ENCODE assay signal across 18 mouse cellular contexts in the genomic region with DNA sequence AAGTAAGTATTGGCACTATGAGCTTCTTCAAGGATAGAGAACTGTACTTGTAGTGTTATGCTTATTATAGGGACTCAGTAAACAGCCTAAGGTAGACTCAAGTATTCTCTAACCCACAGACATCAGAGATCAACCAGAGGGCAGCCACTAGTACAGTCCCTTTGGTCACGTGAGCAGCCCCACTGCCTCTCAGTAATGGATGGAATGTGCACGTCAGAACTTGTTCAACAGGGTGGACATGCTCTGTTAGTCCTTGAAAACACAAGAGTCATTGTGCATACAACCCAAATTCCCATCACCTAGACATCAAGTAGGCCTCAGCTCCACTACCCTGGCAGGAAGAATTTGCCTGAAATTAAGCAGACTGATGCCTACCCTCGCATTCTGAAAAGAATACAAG. TPM values are rescaled to one million over a fixed set of nuclear protein-coding genes. Genes with fewer than 3 reads are reported as not detected.
DNase-seq lines count a peak whose midpoint lies in the region; ATAC-seq and TF ChIP-seq lines count a peak whose summit lies in the region.
"Had no signal": no experiment of that assay in that cellular context is flagged by ENCODE, and none has a peak within 500 bp of the region (broad histone marks: within the 10 kb centered on the region; RNA-seq: fewer than 3 reads in every experiment).

No protein-coding gene starts in this region.

- 0 out of 2 replicates have a peak overlapping the region, but pooled peaks have one; percentile 6 for H3K27ac ChIP-seq in liver, embryonic 16.5 days (ENCODE audit: low read length)
- H3K27ac ChIP-seq in liver, postnatal 0 days (ENCODE audit: low read depth), result no peak overlapping the region
- no peak overlapping the region for H3K27ac ChIP-seq in hindbrain, embryonic 16.5 days (ENCODE audit: low read depth, low read length)
- H3K27ac ChIP-seq: embryonic facial prominence, embryonic 15.5 days; forebrain, embryonic 12.5 days; hindbrain, embryonic 15.5 days; layer of hippocampus, adult 2 months; liver, embryonic 12.5 days; midbrain, embryonic 10.5 days; stomach, embryonic 15.5 days had no signal

- no peaks in the 10 kb centered on the region for H3K36me3 ChIP-seq in liver, embryonic 16.5 days (ENCODE audit: control insufficient read depth, insufficient read depth)
- no peaks in the 10 kb centered on the region; the same call in 1 of the 2 replicates for H3K36me3 ChIP-seq in liver, postnatal 0 days (replicated peaks; ENCODE audit: insufficient read depth, low read length)
- H3K36me3 ChIP-seq in hindbrain, embryonic 16.5 days (ENCODE audit: control insufficient read depth, insufficient read depth, low read length), result no peaks in the 10 kb centered on the region
- H3K36me3 ChIP-seq: embryonic facial prominence, embryonic 15.5 days; forebrain, embryonic 12.5 days; hindbrain, embryonic 15.5 days; midbrain, embryonic 10.5 days; stomach, embryonic 15.5 days had no signal

- no peak overlapping the region for H3K9ac ChIP-seq in liver, embryonic 16.5 days (ENCODE audit: low read depth, low read length)
- no peak overlapping the region for H3K9ac ChIP-seq in liver, postnatal 0 days (replicated peaks)
- no peak overlapping the region for H3K9ac ChIP-seq in hindbrain, embryonic 16.5 days (ENCODE audit: low read depth, low read length)
- H3K9ac ChIP-seq: embryonic facial prominence, embryonic 15.5 days; forebrain, embryonic 12.5 days; hindbrain, embryonic 15.5 days; liver, embryonic 12.5 days; stomach, embryonic 15.5 days had no signal

- no peak overlapping the region for H3K4me3 ChIP-seq in liver, embryonic 16.5 days (ENCODE audit: low read depth, low read length)
- no peak overlapping the region for H3K4me3 ChIP-seq in liver, postnatal 0 days (ENCODE audit: low read depth, low read length)
- H3K4me3 ChIP-seq in hindbrain, embryonic 16.5 days (ENCODE audit: low read length), result no peak overlapping the region
- H3K4me3 ChIP-seq: embryonic facial prominence, embryonic 15.5 days; forebrain, embryonic 12.5 days; hindbrain, embryonic 15.5 days; layer of hippocampus, adult 2 months; liver, embryonic 12.5 days; midbrain, embryonic 10.5 days; stomach, embryonic 15.5 days had no signal

- WGBS in liver, embryonic 16.5 days (ENCODE audit: insufficient replicate concordance), result 70% methylated on average over 3 of the region's 3 CpGs
- WGBS in liver, postnatal 0 days (ENCODE audit: insufficient replicate concordance), result 72% methylated on average over 3 of the region's 3 CpGs
- 68% methylated on average over 3 of the region's 3 CpGs for WGBS in hindbrain, embryonic 16.5 days

- DNase-seq in liver, postnatal 0 days, result no peak
- DNase-seq in kidney, adult 8-10 months, result peak; percentile 37 to 74
- peak; percentile 86 to 90 for DNase-seq in lung, adult 18-20 months
- DNase-seq in lung, postnatal 4 days, result peak; percentile 51 to 74
- DNase-seq in cerebellum, adult 18-20 months, result no peak
- DNase-seq in c-Kit-positive CD71-positive TER-119-positive erythroid progenitor cells, embryonic 14.5 days (ENCODE audit: low spot score), result no peak
- DNase-seq: B cell, adult 2 months; cerebellum, adult 11-12 months; thymus, postnatal 25 days had no signal

- H3K27me3 ChIP-seq in liver, embryonic 16.5 days (ENCODE audit: control insufficient read depth, insufficient read depth, low read depth, low read length), result no peaks in the 10 kb centered on the region
- no peaks in the 10 kb centered on the region for H3K27me3 ChIP-seq in liver, postnatal 0 days (ENCODE audit: insufficient read depth, low read length)
- H3K27me3 ChIP-seq in hindbrain, embryonic 16.5 days (replicated peaks; ENCODE audit: control insufficient read depth, insufficient read depth, low read length), result no peaks in the 10 kb centered on the region
- H3K27me3 ChIP-seq: embryonic facial prominence, embryonic 15.5 days; forebrain, embryonic 12.5 days; hindbrain, embryonic 15.5 days; liver, embryonic 12.5 days; stomach, embryonic 15.5 days had no signal

- TF ChIP-seq EP300 in liver, postnatal 0 days (IDR thresholded peaks at IDR 0.05; ENCODE audit: low read depth), result no peak

- peaks cover 65% of the 10 kb centered on the region for H3K4me1 ChIP-seq in liver, embryonic 16.5 days (ENCODE audit: control insufficient read depth, low read depth, low read length)
- H3K4me1 ChIP-seq in liver, postnatal 0 days (ENCODE audit: insufficient read depth), result peaks cover 31% of the 10 kb centered on the region
- no peaks in the 10 kb centered on the region for H3K4me1 ChIP-seq in hindbrain, embryonic 16.5 days (ENCODE audit: control insufficient read depth, insufficient read depth, low read depth, low read length)
- H3K4me1 ChIP-seq: embryonic facial prominence, embryonic 15.5 days; forebrain, embryonic 12.5 days; hindbrain, embryonic 15.5 days; midbrain, embryonic 10.5 days; stomach, embryonic 15.5 days had no signal

- no peak for ATAC-seq in liver, embryonic 16.5 days (ENCODE audit: low read depth)
- ATAC-seq in liver, postnatal 0 days, result no peak
- no peak for ATAC-seq in hindbrain, embryonic 16.5 days
- ATAC-seq: liver, embryonic 12.5 days had no signal

- H3K4me2 ChIP-seq in liver, embryonic 16.5 days (ENCODE audit: low read depth, low read length), result no peak overlapping the region
- H3K4me2 ChIP-seq in liver, postnatal 0 days (ENCODE audit: low read depth, low read length), result no peak overlapping the region
- H3K4me2 ChIP-seq in hindbrain, embryonic 16.5 days (ENCODE audit: low read length), result no peak overlapping the region
- H3K4me2 ChIP-seq: embryonic facial prominence, embryonic 15.5 days; forebrain, embryonic 12.5 days; hindbrain, embryonic 15.5 days; liver, embryonic 12.5 days; stomach, embryonic 15.5 days had no signal

- H3K9me3 ChIP-seq in liver, embryonic 16.5 days (replicated peaks; ENCODE audit: control insufficient read depth, low read length), result no peaks in the 10 kb centered on the region
- no peaks in the 10 kb centered on the region for H3K9me3 ChIP-seq in liver, postnatal 0 days (ENCODE audit: low read length)
- no peaks in the 10 kb centered on the region for H3K9me3 ChIP-seq in hindbrain, embryonic 16.5 days (ENCODE audit: control insufficient read depth, low read length)
- H3K9me3 ChIP-seq: embryonic facial prominence, embryonic 15.5 days; forebrain, embryonic 12.5 days; hindbrain, embryonic 15.5 days; liver, embryonic 12.5 days; midbrain, embryonic 10.5 days; stomach, embryonic 15.5 days had no signal

- TF ChIP-seq CTCF in liver, postnatal 0 days (IDR thresholded peaks at IDR 0.05; ENCODE audit: low read depth), result no peak

RNA-seq across cellular contexts. Expression of a gene that starts 13.5 kb away (rescaled TPM):
- polyA plus RNA-seq in liver, embryonic 16.5 days (2015; fragmentation: Nextera tagmentation; extraction: Ambion mirVana), result 23.8 and 26.8 TPM in 2 replicates
- 16.5 and 23.0 TPM in 2 replicates for polyA plus RNA-seq in liver, postnatal 0 days (2015; fragmentation: Nextera tagmentation; extraction: Ambion mirVana)
- polyA plus RNA-seq in hindbrain, embryonic 16.5 days (2015; fragmentation: Nextera tagmentation; extraction: Ambion mirVana), result 3.3 and 4.2 TPM in 2 replicates

Comparison
In these comparisons a context has a peak if more than half of its experiments do, and no peak if none do; other contexts are left out.
1. DNase-seq: peak in kidney, adult 8-10 months (2 of 2), lung, adult 18-20 months (2 of 2) and lung, postnatal 4 days (2 of 2); none in liver, postnatal 0 days (single experiment), cerebellum, adult 18-20 months (0 of 2) and c-Kit-positive CD71-positive TER-119-positive erythroid progenitor cells, embryonic 14.5 days (single experiment).